Mouse (Mus musculus): ENCODE measurements at regions not wholly inside any gene's neighbourhood (a gene's known extent, or its start where the extent isn't known, plus 50 kb on each side); places are given as distances from the start of the nearest gene placed in this dataset.
A peak's percentile ranks its signal among the peaks of the same experiment; 100 is the strongest.

- no peak for DNase-seq (ENCODE audit: low spot score in 2 of 2)
These were observed 142.8 kb downstream of the Gm10260 start for GRCm38 (mm10) chr13:97617511-97618189.

- DNase-seq (ENCODE audit: low spot score in 2 of 2), result no peak
These were observed 143.5 kb downstream of the Gm10260 start for GRCm38 (mm10) chr13:97616919-97617318.

- DNase-seq (ENCODE audit: low spot score in 2 of 2), result peak; percentile 36 to 66
These were observed 153.2 kb downstream of the Gm10260 start for GRCm38 (mm10) chr13:97607221-97607723.

GRCm38 (mm10) chr13:97604451-97604850, 156.0 kb downstream of the Gm10260 start:
- DNase-seq (ENCODE audit: low spot score in 2 of 2), result no peak

GRCm38 (mm10) chr13:97601135-97601730, 159.2 kb downstream of the Gm10260 start:
- no peak for DNase-seq (ENCODE audit: low spot score in 2 of 2)

- DNase-seq (ENCODE audit: low spot score in 2 of 2), result no peak
These were observed 160.3 kb downstream of the Gm10260 start for GRCm38 (mm10) chr13:97600136-97600535.

GRCm38 (mm10) chr13:97598507-97599431, 161.7 kb downstream of the Gm10260 start:
- DNase-seq (ENCODE audit: low spot score in 2 of 2), result peak in 1 of 2 experiments; percentile 26

- no peak for DNase-seq (ENCODE audit: low spot score in 2 of 2)
These were observed 165.6 kb downstream of the Gm10260 start for GRCm38 (mm10) chr13:97594851-97595250.

GRCm38 (mm10) chr13:97589626-97590025, 170.8 kb downstream of the Gm10260 start:
- no peak for DNase-seq (ENCODE audit: low spot score in 2 of 2)

GRCm38 (mm10) chr13:97588085-97588484, 172.3 kb downstream of the Gm10260 start:
- DNase-seq (ENCODE audit: low spot score in 2 of 2), result no peak

- no peak for DNase-seq (ENCODE audit: low spot score in 2 of 2)
These were observed 173.3 kb downstream of the Gm10260 start for GRCm38 (mm10) chr13:97587088-97587487.

GRCm38 (mm10) chr13:97584045-97584444, 176.4 kb downstream of the Gm10260 start:
- DNase-seq (ENCODE audit: low spot score in 2 of 2), result no peak

GRCm38 (mm10) chr13:97581380-97581779, 179.1 kb downstream of the Gm10260 start:
- no peak for DNase-seq (ENCODE audit: low spot score in 2 of 2)

- DNase-seq (ENCODE audit: low spot score in 2 of 2), result no peak
These were observed 180.1 kb downstream of the Gm10260 start for GRCm38 (mm10) chr13:97580241-97580874.

GRCm38 (mm10) chr13:97578595-97578994, 181.8 kb downstream of the Gm10260 start:
- no peak for DNase-seq (ENCODE audit: low spot score in 2 of 2)

GRCm38 (mm10) chr13:97577081-97577785, 183.2 kb downstream of the Gm10260 start:
- no peak for DNase-seq (ENCODE audit: low spot score in 2 of 2)

- no peak for DNase-seq (ENCODE audit: low spot score in 2 of 2)
These were observed 186.8 kb downstream of the Gm10260 start for GRCm38 (mm10) chr13:97573601-97574000.

GRCm38 (mm10) chr13:97572352-97572751, 188.1 kb downstream of the Gm10260 start:
- DNase-seq (ENCODE audit: low spot score in 2 of 2), result no peak

GRCm38 (mm10) chr13:97570009-97570408, 190.4 kb downstream of the Gm10260 start:
- no peak for DNase-seq (ENCODE audit: low spot score in 2 of 2)

GRCm38 (mm10) chr13:97567632-97568031, 192.8 kb downstream of the Gm10260 start:
- no peak for DNase-seq (ENCODE audit: low spot score in 2 of 2)

GRCm38 (mm10) chr13:97566071-97566470, 194.4 kb downstream of the Gm10260 start:
- peak in 1 of 2 experiments; percentile 62 for DNase-seq (ENCODE audit: low spot score in 2 of 2)

Data from right cerebral cortex, postnatal 36 days (tissue).